ENCODE assay signal across 9 mouse cellular contexts in genomic region chr14:52120169-52120568, GRCm38 (mm10). TPM values are rescaled to one million over a fixed set of nuclear protein-coding genes. Genes with fewer than 3 reads are reported as not detected.
A peak's percentile ranks its signal among the peaks of the same experiment; 100 is the strongest.
DNase-seq lines count a peak whose midpoint lies in the region; ATAC-seq and TF ChIP-seq lines count a peak whose summit lies in the region.
"Had no signal": no experiment of that assay in that cellular context is flagged by ENCODE, and none has a peak within 500 bp of the region (broad histone marks: within the 10 kb centered on the region; RNA-seq: fewer than 3 reads in every experiment).

No protein-coding gene starts in this region.

- peak overlapping the region; percentile 61; the same call in 1 of the 2 replicates for H3K4me3 ChIP-seq in kidney, embryonic 14.5 days (ENCODE audit: low read length)
- no peak overlapping the region for H3K4me3 ChIP-seq in forebrain, embryonic 12.5 days (replicated peaks)
- H3K4me3 ChIP-seq in limb, embryonic 11.5 days (ENCODE audit: low read depth, low read length): no peak overlapping the region
- peak overlapping the region; percentile 55; the same call in 1 of the 2 replicates for H3K4me3 ChIP-seq in midbrain, postnatal 0 days (ENCODE audit: low read depth, low read length)

- 0 out of 2 replicates have a peak overlapping the region, but pooled peaks have one; percentile 83 for H3K9ac ChIP-seq in kidney, embryonic 14.5 days (ENCODE audit: low read depth, low read length)
- 0 out of 2 replicates have a peak overlapping the region, but pooled peaks have one; percentile 65 for H3K9ac ChIP-seq in forebrain, embryonic 12.5 days
- H3K9ac ChIP-seq in limb, embryonic 11.5 days (ENCODE audit: low read length): no peak overlapping the region
- peak overlapping the region; percentile 65; the same call in 1 of the 2 replicates for H3K9ac ChIP-seq in midbrain, postnatal 0 days (replicated peaks; ENCODE audit: low read length, poor library complexity, severe bottlenecking)

- H3K4me2 ChIP-seq in kidney, embryonic 14.5 days (replicated peaks; ENCODE audit: low read depth, low read length): peak overlapping the region; percentile 99
- no peak overlapping the region; the same call in 1 of the 2 replicates for H3K4me2 ChIP-seq in forebrain, embryonic 12.5 days
- H3K4me2 ChIP-seq in limb, embryonic 11.5 days (ENCODE audit: low read depth, severe bottlenecking): peak overlapping the region; percentile 74
- H3K4me2 ChIP-seq in midbrain, postnatal 0 days (ENCODE audit: low read depth, low read length, poor library complexity, severe bottlenecking): peak overlapping the region; percentile 88

- no peaks in the 10 kb centered on the region for H3K27me3 ChIP-seq in kidney, embryonic 14.5 days (ENCODE audit: control insufficient read depth, insufficient read depth, low read length)
- H3K27me3 ChIP-seq in forebrain, embryonic 12.5 days: peaks cover 3% of the 10 kb centered on the region; the same call in 1 of the 2 replicates
- H3K27me3 ChIP-seq in limb, embryonic 11.5 days (ENCODE audit: control insufficient read depth, insufficient read depth, low read length): no peaks in the 10 kb centered on the region
- no peaks in the 10 kb centered on the region for H3K27me3 ChIP-seq in midbrain, postnatal 0 days (ENCODE audit: insufficient read depth, low read length)

- DNase-seq in kidney, adult 18-20 months: no peak
- no peak for DNase-seq in limb, embryonic 11.5 days (ENCODE audit: low spot score)
- DNase-seq in midbrain, postnatal 0 days (ENCODE audit: low spot score): no peak
- no peak for DNase-seq in testis, postnatal 10 days (ENCODE audit: low spot score)
- no peak for DNase-seq in spleen, adult 18-20 months
- no peak for DNase-seq in gastrocnemius, postnatal 14 days
- DNase-seq: adrenal gland, adult 2 months had no signal

- no peaks in the 10 kb centered on the region for H3K36me3 ChIP-seq in kidney, embryonic 14.5 days (ENCODE audit: control insufficient read depth, insufficient read depth, low read length)
- no peaks in the 10 kb centered on the region for H3K36me3 ChIP-seq in forebrain, embryonic 12.5 days (replicated peaks)
- no peaks in the 10 kb centered on the region for H3K36me3 ChIP-seq in limb, embryonic 11.5 days (ENCODE audit: control insufficient read depth, insufficient read depth, low read length)
- H3K36me3 ChIP-seq in midbrain, postnatal 0 days (ENCODE audit: insufficient read depth, low read length): no peaks in the 10 kb centered on the region

- H3K4me1 ChIP-seq in kidney, embryonic 14.5 days (ENCODE audit: control insufficient read depth, insufficient read depth, low read length): peaks cover 8% of the 10 kb centered on the region; the same call in 1 of the 2 replicates
- H3K4me1 ChIP-seq in forebrain, embryonic 12.5 days: peaks cover 8% of the 10 kb centered on the region
- H3K4me1 ChIP-seq in limb, embryonic 11.5 days (ENCODE audit: control insufficient read depth, insufficient read depth, low read length): no peaks in the 10 kb centered on the region
- H3K4me1 ChIP-seq in midbrain, postnatal 0 days (ENCODE audit: insufficient read depth, low read length): peaks cover 8% of the 10 kb centered on the region; the same call in 1 of the 2 replicates

- intact Hi-C loops in gastrocnemius, postnatal 14 days (cut with DNase I; ENCODE audit: low total_unique reads): loop anchor here (10.0 kb wide), 1 partner anchor 75 kb away; the partner anchor contains the start of gene Supt16

- no peak overlapping the region for H3K27ac ChIP-seq in kidney, embryonic 14.5 days (ENCODE audit: low read depth, low read length)
- no peak overlapping the region for H3K27ac ChIP-seq in forebrain, embryonic 12.5 days
- H3K27ac ChIP-seq in limb, embryonic 11.5 days (replicated peaks; ENCODE audit: low read depth, low read length): no peak overlapping the region
- H3K27ac ChIP-seq in midbrain, postnatal 0 days (ENCODE audit: low read depth, low read length): peak overlapping the region; percentile 34; the same call in 1 of the 2 replicates

- H3K9me3 ChIP-seq in kidney, embryonic 14.5 days (ENCODE audit: control insufficient read depth, low read length): no peaks in the 10 kb centered on the region
- no peaks in the 10 kb centered on the region for H3K9me3 ChIP-seq in forebrain, embryonic 12.5 days
- H3K9me3 ChIP-seq in limb, embryonic 11.5 days (ENCODE audit: control insufficient read depth, low read length): no peaks in the 10 kb centered on the region
- no peaks in the 10 kb centered on the region for H3K9me3 ChIP-seq in midbrain, postnatal 0 days (ENCODE audit: low read length)

- WGBS in kidney, embryonic 14.5 days: 56% methylated on average over 7 of the region's 7 CpGs
- WGBS in forebrain, embryonic 12.5 days: 64% methylated on average over 7 of the region's 7 CpGs
- WGBS in limb, embryonic 11.5 days: 64% methylated on average over 7 of the region's 7 CpGs
- WGBS in midbrain, postnatal 0 days: 57% methylated on average over 7 of the region's 7 CpGs

- ATAC-seq in kidney, embryonic 14.5 days (ENCODE audit: low FRiP score, low TSS enrichment): no peak
- ATAC-seq in forebrain, embryonic 12.5 days (ENCODE audit: low FRiP score): no peak
- ATAC-seq in limb, embryonic 11.5 days (ENCODE audit: insufficient number of reproducible peaks, low FRiP score, low TSS enrichment, low read depth): no peak
- no peak for ATAC-seq in midbrain, postnatal 0 days (ENCODE audit: low FRiP score)

- TF ChIP-seq CTCF in midbrain, postnatal 0 days (IDR thresholded peaks at IDR 0.05): no peak

RNA-seq across cellular contexts. Expression of gene Rpgrip1, which starts 9.7 kb away (rescaled TPM):
- 76.5 and 134 TPM in 2 replicates for polyA plus RNA-seq in kidney, embryonic 14.5 days (2014; fragmentation: Nextera tagmentation; extraction: Ambion mirVana)
- 54.7 and 74.0 TPM in 2 replicates for polyA plus RNA-seq in forebrain, embryonic 12.5 days (2016; fragmentation: Nextera tagmentation; extraction: Ambion mirVana)
- polyA plus RNA-seq in limb, embryonic 11.5 days (2014; fragmentation: Nextera tagmentation; extraction: Ambion mirVana): 119 and 124 TPM in 2 replicates
- total RNA-seq in midbrain, postnatal 0 days (2014; rRNA removed): 5.5 and 6.4 TPM in 2 replicates
- polyA plus RNA-seq in midbrain, postnatal 0 days (2015; fragmentation: Nextera tagmentation; extraction: Ambion mirVana): 55.9 and 59.8 TPM in 2 replicates
- total RNA-seq in gastrocnemius, postnatal 14 days (2021): under 1 TPM in 1 of 2 experiments, not detected in 1; 0.25 TPM

RNA-seq across cellular contexts. Expression of gene Hnrnpc, which starts 16.3 kb away (rescaled TPM):
- 718 and 725 TPM in 2 replicates for polyA plus RNA-seq in kidney, embryonic 14.5 days (2014; fragmentation: Nextera tagmentation; extraction: Ambion mirVana)
- 870 and 873 TPM in 2 replicates for polyA plus RNA-seq in forebrain, embryonic 12.5 days (2016; fragmentation: Nextera tagmentation; extraction: Ambion mirVana)
- polyA plus RNA-seq in limb, embryonic 11.5 days (2014; fragmentation: Nextera tagmentation; extraction: Ambion mirVana): 989 and 1,009 TPM in 2 replicates
- 57.6 and 69.2 TPM in 2 replicates for total RNA-seq in midbrain, postnatal 0 days (2014; rRNA removed)
- polyA plus RNA-seq in midbrain, postnatal 0 days (2015; fragmentation: Nextera tagmentation; extraction: Ambion mirVana): 242 and 258 TPM in 2 replicates
- 10 to 100 TPM; 76.7 to 88.8 TPM for total RNA-seq in gastrocnemius, postnatal 14 days (2021)

Comparison
In these comparisons a context has a peak if more than half of its experiments do, and no peak if none do; other contexts are left out.
1. H3K4me3 ChIP-seq: peak in kidney, embryonic 14.5 days (single experiment) and midbrain, postnatal 0 days (single experiment); none in forebrain, embryonic 12.5 days (single experiment) and limb, embryonic 11.5 days (single experiment).